Mouse (Mus musculus) olfactory bulb, adult 2 months (tissue): ENCODE results near the gene G6pc.

Experiments
- CTCF ChIP-seq: fragments of 200-500 bp; IDR thresholded peaks from 2 replicates; pipeline ENCODE4 v1.5.1; 2012; ENCODE audit warnings: low read depth, mild to moderate bottlenecking, low read length, moderate library complexity; ENCODE audit not compliant: insufficient read depth
- POLR2A ChIP-seq: fragments of 200-500 bp; IDR thresholded peaks from 2 replicates; pipeline ENCODE4 v1.6.1; 2012; ENCODE audit warnings: mild to moderate bottlenecking, low read depth, low read length, moderate library complexity; ENCODE audit not compliant: insufficient read depth

DNA sequence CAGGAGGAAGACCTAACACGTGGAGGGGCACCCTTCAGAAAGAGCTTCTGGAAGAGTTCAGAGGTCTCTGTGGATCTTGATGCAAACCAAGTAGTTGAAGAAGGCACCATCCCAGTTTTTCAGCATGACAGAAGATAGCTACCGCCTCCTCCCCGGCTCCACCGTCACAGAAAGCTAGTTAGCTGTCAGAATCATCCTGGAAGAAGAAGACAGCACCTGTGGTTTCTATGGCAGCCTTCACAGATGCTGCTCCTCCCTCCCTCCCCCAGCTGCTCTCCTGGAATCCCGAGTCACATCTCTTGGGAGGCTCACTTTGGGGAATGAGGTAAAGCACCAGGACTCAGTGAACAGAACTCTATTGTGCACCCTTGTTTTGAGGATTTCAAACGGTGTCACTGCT lies 51.6 kb downstream of the G6pc start:
- no peak for TF ChIP-seq CTCF
- no peak for TF ChIP-seq POLR2A
